Mouse (Mus musculus): Measurements from ENCODE around the gene Prdx5. TPM values are rescaled to one million over a fixed set of nuclear protein-coding genes. Genes with fewer than 3 reads are reported as not detected.

Prdx5 gene
- polyA plus RNA-seq, 1 experiment, result 56.4 TPM

DNA sequence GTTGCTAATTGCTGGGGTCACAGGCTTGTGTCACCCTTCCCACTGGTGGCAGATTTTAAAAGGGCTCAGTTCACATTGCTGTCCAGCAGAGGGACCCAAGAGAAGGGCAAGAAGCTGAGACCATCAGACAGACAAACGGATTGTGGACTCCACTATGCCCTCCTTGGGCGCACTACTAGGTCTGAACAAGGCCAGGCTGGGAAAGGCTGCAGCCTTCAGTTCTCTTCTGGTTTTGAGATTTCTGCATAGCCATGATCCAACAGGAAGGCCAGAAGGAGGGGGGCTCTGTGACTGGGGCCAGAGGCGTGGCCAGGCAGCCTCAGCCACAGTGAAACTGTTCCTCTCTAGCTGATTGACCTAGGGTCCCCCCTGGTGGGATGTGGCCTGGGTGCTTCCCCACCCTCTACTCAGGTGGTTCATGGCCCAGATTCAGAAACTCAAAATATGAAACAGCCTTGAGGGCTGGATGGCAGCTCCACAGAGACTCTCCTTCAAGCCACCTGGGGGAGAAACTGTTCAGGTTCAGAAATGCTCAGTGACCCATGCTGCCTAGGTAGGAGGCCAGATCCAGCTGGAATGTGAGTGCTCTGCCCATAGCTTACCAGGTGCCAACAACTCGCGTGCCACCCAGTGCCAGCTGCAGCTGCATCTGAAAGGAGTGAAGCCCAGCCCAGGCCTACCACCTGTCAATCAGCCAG lies 38.2 kb downstream of the Prdx5 start:
- H3K9me3 ChIP-seq (replicated peaks; ENCODE audit: control insufficient read depth, insufficient read depth, low read length, poor library complexity, severe bottlenecking), result no peaks in the 10 kb centered on the region
- peak; percentile 36 for TF ChIP-seq CTCF (IDR thresholded peaks at IDR 0.05; ENCODE audit: low read depth, low read length)
- no peak for TF ChIP-seq POLR2A (IDR thresholded peaks at IDR 0.05; ENCODE audit: insufficient read depth, low read length)
- H3K4me3 ChIP-seq (ENCODE audit: low read depth, low read length), result no peak overlapping the region
- no peaks in the 10 kb centered on the region for H3K27me3 ChIP-seq (ENCODE audit: control insufficient read depth, insufficient read depth, low read length, poor library complexity, severe bottlenecking)
- no peaks in the 10 kb centered on the region for H3K36me3 ChIP-seq (ENCODE audit: control insufficient read depth, insufficient read depth, low read length, poor library complexity, severe bottlenecking)
- H3K4me1 ChIP-seq (ENCODE audit: control insufficient read depth, insufficient read depth, low read length), result no peaks in the 10 kb centered on the region
- H3K27ac ChIP-seq (ENCODE audit: insufficient read depth, low read length), result no peak overlapping the region
- H3K9ac ChIP-seq (ENCODE audit: low read depth, poor library complexity, severe bottlenecking), result no peak overlapping the region

DNA sequence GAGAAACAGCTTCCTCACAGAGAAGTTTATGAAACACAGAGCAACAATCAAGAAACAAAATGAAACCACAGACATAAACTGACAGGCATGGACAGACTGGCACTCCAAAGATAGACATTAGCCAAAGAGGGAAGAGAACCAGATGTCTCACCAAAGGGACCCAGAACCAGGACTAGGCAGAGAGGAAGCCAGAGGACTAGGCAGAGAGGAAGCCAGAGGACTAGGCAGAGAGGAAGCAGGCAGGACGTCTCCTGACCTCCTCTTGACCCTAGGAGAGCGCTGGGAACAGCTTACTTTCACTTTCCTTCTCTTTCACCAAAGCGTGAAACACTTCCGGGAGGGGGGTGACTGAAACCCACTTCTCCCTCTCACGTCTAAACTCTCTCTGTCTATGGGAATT lies 40.6 kb downstream of the Prdx5 start:
- no peak overlapping the region for H3K9ac ChIP-seq (ENCODE audit: low read depth, poor library complexity, severe bottlenecking)
- no peaks in the 10 kb centered on the region for H3K27me3 ChIP-seq (ENCODE audit: control insufficient read depth, insufficient read depth, low read length, poor library complexity, severe bottlenecking)
- TF ChIP-seq POLR2A (IDR thresholded peaks at IDR 0.05; ENCODE audit: insufficient read depth, low read length) (no peak), CTCF (IDR thresholded peaks at IDR 0.05; ENCODE audit: low read depth, low read length) (no peak), EP300 (IDR thresholded peaks at IDR 0.05; ENCODE audit: insufficient read depth, low read depth, low read length) (no peak)
- H3K4me3 ChIP-seq (ENCODE audit: low read depth, low read length), result no peak overlapping the region
- no peak overlapping the region for H3K27ac ChIP-seq (ENCODE audit: insufficient read depth, low read length)
- H3K9me3 ChIP-seq (replicated peaks; ENCODE audit: control insufficient read depth, insufficient read depth, low read length, poor library complexity, severe bottlenecking), result peaks cover 6% of the 10 kb centered on the region
- H3K4me1 ChIP-seq (ENCODE audit: control insufficient read depth, insufficient read depth, low read length), result peaks cover 2% of the 10 kb centered on the region
- H3K36me3 ChIP-seq (ENCODE audit: control insufficient read depth, insufficient read depth, low read length, poor library complexity, severe bottlenecking), result no peaks in the 10 kb centered on the region

DNA sequence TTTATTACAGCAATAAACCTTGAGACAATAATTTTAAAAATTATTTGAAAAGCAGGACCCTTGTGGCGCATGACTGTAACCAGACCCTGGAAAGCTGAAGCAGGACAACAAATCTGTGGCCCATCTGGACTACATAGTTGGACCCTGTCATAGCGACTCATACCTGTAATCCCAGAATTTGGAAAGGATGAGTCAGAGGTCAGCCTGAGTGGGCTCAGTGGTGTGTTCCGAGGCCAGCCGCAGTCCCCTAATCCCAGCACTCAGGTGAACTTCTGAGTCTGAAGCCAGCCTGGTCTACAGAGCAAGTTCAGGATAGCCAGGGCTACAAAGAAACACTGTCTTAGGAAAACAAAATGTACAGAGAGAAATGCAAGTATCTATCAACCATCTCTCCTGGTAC lies 48.5 kb downstream of the Prdx5 start:
- Histone ChIP-seq H3K27me3 (ENCODE audit: control insufficient read depth, insufficient read depth, low read length, poor library complexity, severe bottlenecking) (no peaks in the 10 kb centered on the region), H3K4me1 (ENCODE audit: control insufficient read depth, insufficient read depth, low read length) (peaks cover 2% of the 10 kb centered on the region), H3K36me3 (ENCODE audit: control insufficient read depth, insufficient read depth, low read length, poor library complexity, severe bottlenecking) (no peaks in the 10 kb centered on the region), H3K27ac (ENCODE audit: insufficient read depth, low read length) (no peak overlapping the region), H3K9me3 (replicated peaks; ENCODE audit: control insufficient read depth, insufficient read depth, low read length, poor library complexity, severe bottlenecking) (peaks cover 10% of the 10 kb centered on the region), H3K9ac (ENCODE audit: low read depth, poor library complexity, severe bottlenecking) (no peak overlapping the region), H3K4me3 (ENCODE audit: low read depth, low read length) (no peak overlapping the region)
- TF ChIP-seq CTCF (IDR thresholded peaks at IDR 0.05; ENCODE audit: low read depth, low read length), result no peak
- TF ChIP-seq POLR2A (IDR thresholded peaks at IDR 0.05; ENCODE audit: insufficient read depth, low read length), result no peak
- TF ChIP-seq EP300 (IDR thresholded peaks at IDR 0.05; ENCODE audit: insufficient read depth, low read depth, low read length), result no peak

DNA sequence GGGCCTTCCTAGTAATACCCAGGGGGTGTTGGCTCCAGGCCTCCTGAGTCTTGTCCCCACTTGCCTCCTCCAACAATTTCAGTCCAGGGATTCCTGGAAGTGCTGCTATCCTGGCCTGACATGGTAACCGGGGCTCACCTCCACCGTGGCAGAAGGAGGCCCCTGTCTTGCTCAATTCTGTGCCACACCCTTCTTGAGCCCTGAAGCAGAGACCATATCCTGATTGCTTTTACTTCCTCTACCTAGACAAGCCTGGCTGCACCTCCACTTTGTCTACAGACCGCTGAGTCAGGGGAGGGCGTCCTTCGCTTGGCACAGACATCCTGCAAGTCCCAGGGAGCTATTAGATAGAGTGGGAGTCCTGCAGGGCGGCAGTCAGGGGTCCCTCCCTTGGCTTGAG lies 49.2 kb downstream of the Prdx5 start:
- Histone ChIP-seq H3K4me3 (ENCODE audit: low read depth, low read length) (no peak overlapping the region), H3K9ac (ENCODE audit: low read depth, poor library complexity, severe bottlenecking) (no peak overlapping the region), H3K9me3 (replicated peaks; ENCODE audit: control insufficient read depth, insufficient read depth, low read length, poor library complexity, severe bottlenecking) (peaks cover 10% of the 10 kb centered on the region), H3K4me1 (ENCODE audit: control insufficient read depth, insufficient read depth, low read length) (no peaks in the 10 kb centered on the region), H3K36me3 (ENCODE audit: control insufficient read depth, insufficient read depth, low read length, poor library complexity, severe bottlenecking) (no peaks in the 10 kb centered on the region), H3K27me3 (ENCODE audit: control insufficient read depth, insufficient read depth, low read length, poor library complexity, severe bottlenecking) (no peaks in the 10 kb centered on the region), H3K27ac (ENCODE audit: insufficient read depth, low read length) (no peak overlapping the region)
- TF ChIP-seq CTCF (IDR thresholded peaks at IDR 0.05; ENCODE audit: low read depth, low read length) (no peak), POLR2A (IDR thresholded peaks at IDR 0.05; ENCODE audit: insufficient read depth, low read length) (no peak), EP300 (IDR thresholded peaks at IDR 0.05; ENCODE audit: insufficient read depth, low read depth, low read length) (no peak)

DNA sequence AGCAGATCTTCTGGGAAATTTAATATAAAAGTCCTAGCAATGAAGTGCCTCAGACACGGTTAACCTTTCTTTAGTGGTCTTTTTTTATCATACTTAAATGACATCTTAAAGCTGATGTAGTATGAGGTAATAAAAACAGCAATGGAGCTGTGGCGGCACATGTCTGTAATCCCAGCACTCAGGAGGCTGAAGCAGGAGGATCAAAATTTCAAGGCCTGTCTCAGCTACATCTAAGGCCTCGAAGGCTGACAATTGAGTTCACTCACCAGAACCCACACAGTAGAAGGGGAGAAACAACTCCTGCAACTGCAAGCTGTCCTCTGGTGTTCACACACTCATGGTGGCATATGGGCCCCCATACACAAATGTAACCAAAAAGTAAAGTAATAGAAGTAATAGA lies 49.9 kb downstream of the Prdx5 start:
- no peak for TF ChIP-seq CTCF (IDR thresholded peaks at IDR 0.05; ENCODE audit: low read depth, low read length)
- TF ChIP-seq EP300 (IDR thresholded peaks at IDR 0.05; ENCODE audit: insufficient read depth, low read depth, low read length), result no peak
- TF ChIP-seq POLR2A (IDR thresholded peaks at IDR 0.05; ENCODE audit: insufficient read depth, low read length), result no peak
- Histone ChIP-seq H3K27me3 (ENCODE audit: control insufficient read depth, insufficient read depth, low read length, poor library complexity, severe bottlenecking) (no peaks in the 10 kb centered on the region), H3K27ac (ENCODE audit: insufficient read depth, low read length) (no peak overlapping the region), H3K9me3 (replicated peaks; ENCODE audit: control insufficient read depth, insufficient read depth, low read length, poor library complexity, severe bottlenecking) (peaks cover 10% of the 10 kb centered on the region), H3K4me3 (ENCODE audit: low read depth, low read length) (no peak overlapping the region), H3K36me3 (ENCODE audit: control insufficient read depth, insufficient read depth, low read length, poor library complexity, severe bottlenecking) (no peaks in the 10 kb centered on the region), H3K9ac (ENCODE audit: low read depth, poor library complexity, severe bottlenecking) (no peak overlapping the region), H3K4me1 (ENCODE audit: control insufficient read depth, insufficient read depth, low read length) (no peaks in the 10 kb centered on the region)

DNA sequence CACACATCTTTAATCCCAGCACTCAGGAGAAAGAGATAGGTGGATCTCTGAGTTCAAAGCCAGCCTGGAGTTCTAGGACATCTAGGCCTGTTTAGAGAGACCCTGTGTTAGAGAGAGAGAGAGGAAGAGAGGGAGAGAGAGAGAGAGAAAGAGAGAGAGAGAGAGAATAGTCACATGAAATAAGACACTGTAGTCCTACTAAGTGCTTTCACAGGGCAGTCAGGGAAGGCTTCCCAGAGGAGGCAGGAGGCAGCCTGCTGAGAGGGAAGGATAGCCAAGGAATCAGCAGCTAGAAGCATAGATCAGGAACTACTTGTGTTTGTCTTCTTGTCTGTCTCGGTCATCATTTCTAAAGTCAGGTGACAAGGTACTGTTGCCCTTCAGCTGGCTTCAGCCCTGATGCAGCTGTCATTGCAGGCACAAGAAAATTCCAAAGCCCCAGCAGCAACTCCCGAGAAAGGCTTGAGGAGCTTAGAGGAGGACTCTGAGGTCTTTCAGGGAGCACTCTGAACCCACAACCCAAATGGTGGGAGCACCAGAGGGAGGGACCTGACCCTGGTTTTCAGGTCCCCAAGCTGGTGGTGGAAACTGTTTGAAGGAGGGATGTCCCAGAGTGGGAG lies 50.8 kb downstream of the Prdx5 start:
- Histone ChIP-seq H3K27me3 (ENCODE audit: control insufficient read depth, insufficient read depth, low read length, poor library complexity, severe bottlenecking) (no peaks in the 10 kb centered on the region), H3K4me1 (ENCODE audit: control insufficient read depth, insufficient read depth, low read length) (no peaks in the 10 kb centered on the region), H3K36me3 (ENCODE audit: control insufficient read depth, insufficient read depth, low read length, poor library complexity, severe bottlenecking) (no peaks in the 10 kb centered on the region), H3K9me3 (replicated peaks; ENCODE audit: control insufficient read depth, insufficient read depth, low read length, poor library complexity, severe bottlenecking) (0 out of 2 replicates have a peak, but pooled peaks cover 2% of the 10 kb centered on the region), H3K9ac (ENCODE audit: low read depth, poor library complexity, severe bottlenecking) (no peak overlapping the region), H3K27ac (ENCODE audit: insufficient read depth, low read length) (no peak overlapping the region), H3K4me3 (ENCODE audit: low read depth, low read length) (no peak overlapping the region)
- TF ChIP-seq POLR2A (IDR thresholded peaks at IDR 0.05; ENCODE audit: insufficient read depth, low read length) (no peak), CTCF (IDR thresholded peaks at IDR 0.05; ENCODE audit: low read depth, low read length) (no peak), EP300 (IDR thresholded peaks at IDR 0.05; ENCODE audit: insufficient read depth, low read depth, low read length) (no peak)

Measured in ES-Bruce4 (cell line).